Mouse (Mus musculus) E14TG2a.4 (cell line): Measurements from ENCODE around the gene 2610021A01Rik.
A peak's percentile ranks its signal among the peaks of the same experiment; 100 is the strongest.
"Not testable (repeated sequence)": the region's sequence is repeated elsewhere in the genome, so short reads cannot be mapped to it uniquely, and the experiment has no call there.

Source experiments
- H3K27me3 ChIP-seq: 2 replicates; pipeline ENCODE4 v1.6.1; 2014; ENCODE audit warnings: low read length, control low read depth; ENCODE audit not compliant: insufficient read depth
- H3K36me3 ChIP-seq: 2 replicates; pipeline ENCODE4 v1.6.1; 2014; ENCODE audit warnings: low read length, control low read depth; ENCODE audit not compliant: insufficient read depth
- H3K4me1 ChIP-seq: replicated peaks from 2 replicates; pipeline ENCODE4 v1.6.1; 2014; ENCODE audit warnings: low read depth, low read length, control low read depth
- H3K4me3 ChIP-seq: replicated peaks from 2 replicates; pipeline ENCODE4 v1.5.1; 2014; ENCODE audit warnings: mild to moderate bottlenecking, low read length
- H3K9me3 ChIP-seq: 2 replicates; pipeline ENCODE4 v1.6.1; 2014; ENCODE audit warnings: low read length, control low read depth
- CTCF ChIP-seq: conservative IDR thresholded peaks from 2 replicates; pipeline ENCODE4 v1.5.1; 2014; ENCODE audit warnings: low read length
- NANOG ChIP-seq: IDR thresholded peaks from 2 replicates; pipeline ENCODE4 v1.6.1; 2014; ENCODE audit warnings: borderline replicate concordance, low read length, mixed read lengths
- POU5F1 ChIP-seq: IDR thresholded peaks from 2 replicates; pipeline ENCODE4 v1.6.1; 2014; ENCODE audit warnings: low read length, borderline replicate concordance

2610021A01Rik gene

DNA sequence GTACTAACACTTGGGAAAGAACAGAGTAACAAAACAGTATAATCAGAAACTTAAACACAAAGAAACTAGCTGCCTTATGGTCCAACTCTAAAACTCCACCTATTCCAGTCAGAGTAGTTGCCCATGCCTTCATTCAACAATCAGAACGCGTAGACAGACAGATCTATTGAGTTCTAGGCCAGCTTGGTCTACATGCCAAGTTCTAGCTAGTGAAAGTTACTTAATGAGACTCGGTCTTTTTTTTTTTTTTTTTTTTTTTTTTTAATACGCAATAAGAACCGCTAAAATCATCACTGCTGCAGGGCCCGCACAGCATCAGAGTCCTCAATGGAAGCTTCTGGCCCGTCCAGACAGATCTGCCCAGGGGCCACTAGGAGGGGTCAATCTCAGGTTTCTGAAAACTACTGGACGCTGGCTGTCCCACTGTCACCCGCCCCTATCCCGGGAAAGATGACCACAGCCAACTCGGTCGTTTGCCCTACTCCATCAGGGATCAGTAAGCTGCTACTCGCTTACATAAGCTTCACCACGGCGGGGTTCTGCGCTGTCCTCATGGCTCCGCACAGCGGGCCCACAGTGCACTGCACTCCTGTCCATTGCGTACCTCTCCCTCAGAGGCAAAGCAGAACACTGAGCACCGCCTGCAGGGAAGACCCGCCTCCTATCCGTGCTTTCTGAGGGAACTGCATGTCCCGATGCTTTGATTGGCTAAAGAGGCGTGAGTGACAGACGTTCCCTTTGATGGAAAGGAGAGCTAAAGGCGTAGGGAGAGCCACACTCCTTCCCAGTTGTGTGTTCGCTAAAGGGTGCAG lies 33.6 kb downstream of the 2610021A01Rik start, which contains the start of gene Zfp788:
Gene Zfp788 (plus strand): TSS at position 795 of the 812 bp plus-strand sequence.
- Histone ChIP-seq H3K4me3 (peak within 1 kb of the TSS; percentile 89), H3K9me3 (0 out of 2 replicates have a peak, but pooled peaks cover 2% of the 10 kb centered on the region), H3K36me3 (peaks cover 41% of the 10 kb centered on the region), H3K27me3 (no peaks in the 10 kb centered on the region), H3K4me1 (peaks cover 20% of the 10 kb centered on the region)
- no peak for TF ChIP-seq POU5F1
- peak; percentile 32 for TF ChIP-seq CTCF
- no peak for TF ChIP-seq NANOG

DNA sequence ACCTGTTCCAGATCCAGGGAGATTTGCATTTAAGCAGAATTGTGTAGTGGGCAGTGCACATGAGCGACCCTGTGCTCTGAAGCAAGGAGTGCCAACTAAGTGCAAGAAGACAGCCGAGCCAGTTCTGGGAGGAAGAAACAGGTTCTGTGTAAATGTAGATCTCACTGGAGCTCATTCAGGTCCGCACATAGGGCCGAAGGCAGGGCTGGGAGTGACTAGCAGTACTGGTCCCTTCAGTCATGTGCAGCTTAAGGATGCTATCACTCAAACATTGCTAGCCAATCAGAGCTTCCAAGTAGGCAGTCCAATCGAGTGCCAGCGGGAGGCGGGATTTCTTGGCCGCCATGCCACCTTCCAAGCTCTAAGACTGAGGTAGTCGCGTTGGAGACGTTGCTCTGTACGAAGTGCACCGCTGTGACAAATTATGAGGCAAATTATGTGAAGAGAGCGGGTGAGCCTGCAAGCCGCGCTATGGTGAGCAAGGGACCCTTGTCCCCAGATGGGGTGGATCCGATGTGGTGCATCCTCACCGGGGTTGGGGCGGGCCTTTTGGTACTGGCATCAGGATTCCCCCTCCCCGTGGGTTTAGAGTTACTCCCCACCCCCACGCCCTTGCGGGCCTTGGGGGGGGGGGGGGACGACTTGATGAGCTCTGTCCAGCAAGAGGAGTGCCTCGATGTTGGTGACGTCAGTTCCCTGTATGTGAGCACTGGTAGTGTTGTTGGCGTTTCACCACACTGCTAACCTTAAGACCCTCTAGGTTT lies 34.4 kb downstream of the 2610021A01Rik start:
- TF ChIP-seq POU5F1 (no peak), CTCF (no peak)

DNA sequence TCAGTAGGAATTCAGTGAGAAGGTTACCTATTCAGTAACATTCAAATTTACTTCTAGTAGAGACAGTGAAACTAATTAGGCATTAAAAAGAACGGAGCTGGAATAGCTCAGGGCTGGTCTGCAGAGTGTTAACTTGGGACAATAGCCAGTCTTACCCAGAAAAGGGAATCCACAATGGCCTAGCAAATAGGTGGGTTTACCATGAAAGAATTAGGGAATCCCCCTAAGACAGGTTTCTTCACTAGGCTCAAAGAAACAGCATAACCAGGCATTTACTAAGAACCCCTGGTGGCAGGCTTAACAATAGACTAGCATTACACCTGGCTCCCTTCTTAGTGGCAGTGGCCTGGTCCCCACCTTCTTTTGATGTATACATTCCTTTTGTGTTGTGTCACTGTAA lies 75.3 kb downstream of the 2610021A01Rik start:
- H3K27me3 ChIP-seq, H3K36me3 ChIP-seq, H3K4me1 ChIP-seq, H3K4me3 ChIP-seq: not testable (repeated sequence)
- H3K9me3 ChIP-seq = peaks cover 44% of the 10 kb centered on the region

More for the DNA sequence above, 34.4 kb downstream of the 2610021A01Rik start:
- Histone ChIP-seq H3K4me1 (peaks cover 20% of the 10 kb centered on the region), H3K4me3 (peak overlapping the region; percentile 89), H3K27me3 (no peaks in the 10 kb centered on the region), H3K9me3 (no peaks in the 10 kb centered on the region), H3K36me3 (peaks cover 38% of the 10 kb centered on the region)
